Mouse (Mus musculus): Measurements from ENCODE around the gene Prl8a8. TPM values are rescaled to one million over a fixed set of nuclear protein-coding genes. Genes with fewer than 3 reads are reported as not detected.

Gene Prl8a8
- total RNA-seq (2021), result not detected
- long read RNA-seq, experiment 1, result 0 reads
- long read RNA-seq, experiment 2, result 0 reads

DNA sequence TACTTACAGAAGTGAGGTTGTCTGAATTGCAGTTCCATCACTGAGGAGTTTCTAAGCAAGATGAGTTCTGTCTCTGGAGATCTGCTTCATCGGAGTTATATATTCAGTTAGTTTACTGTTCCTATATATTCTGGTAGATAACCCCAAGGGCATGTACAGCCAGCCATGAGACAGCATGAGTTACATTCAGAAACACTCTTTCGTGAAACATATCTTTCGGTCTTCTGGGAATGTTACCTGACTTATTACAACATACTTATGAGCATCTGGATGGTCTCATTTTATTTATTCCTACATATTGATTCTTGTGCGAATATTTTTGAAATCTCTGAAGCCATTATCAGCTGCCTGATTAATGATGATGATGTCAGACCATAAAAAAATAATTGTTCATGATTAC is at the start of gene Prl8a8:
Prl8a8 (minus strand) TSS at position 101 of the 400 bp plus-strand sequence.
- no peak for DNase-seq

DNA sequence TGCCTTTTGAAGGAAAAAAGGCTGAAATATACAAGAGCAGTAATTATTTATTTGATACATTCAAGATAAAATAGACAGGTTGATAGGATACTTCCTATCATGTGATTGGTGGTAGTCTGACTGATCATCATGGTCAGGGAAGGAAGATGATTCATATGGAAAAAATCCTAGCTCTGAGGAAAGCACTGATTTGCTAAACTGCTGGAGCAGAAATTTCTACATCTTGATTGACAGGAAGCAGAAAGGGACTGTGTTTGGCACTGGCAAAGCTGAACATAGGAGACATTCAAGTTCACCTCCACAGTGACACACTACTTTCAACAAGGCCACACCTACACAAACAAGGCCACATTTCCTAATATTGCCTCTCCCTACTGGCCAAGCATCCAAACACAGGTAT is 40.3 kb upstream of the Prl8a8 start:
- no peak for DNase-seq

DNA sequence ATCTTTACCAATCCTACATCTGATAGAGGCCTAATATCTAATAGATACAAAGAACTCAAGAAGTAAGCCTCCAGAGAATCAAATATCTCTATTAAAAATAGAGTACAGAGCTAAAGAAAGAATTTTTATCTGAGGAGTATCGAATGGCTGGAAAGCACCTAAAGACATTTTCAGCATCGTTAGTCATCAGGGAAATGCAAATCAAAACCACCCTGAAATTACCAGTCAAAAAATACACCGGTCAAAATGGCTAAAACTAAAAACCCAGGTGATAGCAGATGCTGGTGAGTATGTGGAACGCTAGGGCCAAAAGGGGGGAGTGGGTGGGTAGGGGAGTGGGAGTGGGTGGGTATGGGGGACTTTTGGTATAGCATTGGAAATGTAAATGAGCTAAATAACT is 10.1 kb upstream of the Prl8a8 start:
- DNase-seq, result no peak

DNA sequence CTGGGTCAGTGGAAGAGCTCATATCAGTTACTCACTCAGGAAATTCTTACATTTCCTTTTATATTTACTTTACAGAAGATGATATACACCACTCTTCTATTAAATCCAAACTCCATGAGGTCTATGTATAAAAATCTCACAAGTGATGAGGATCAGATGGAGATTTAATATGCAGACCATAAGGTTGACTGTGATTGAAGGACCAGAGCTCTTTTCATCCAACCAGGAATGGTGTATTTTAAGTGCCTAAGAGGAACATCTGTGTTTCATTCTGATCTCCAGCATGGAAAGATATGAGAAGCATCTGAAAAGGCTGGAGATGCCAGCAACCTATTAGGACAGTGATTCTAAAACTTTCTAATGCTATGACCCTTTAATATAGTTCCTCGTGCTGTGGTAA is 5.4 kb downstream of the Prl8a8 start:
- DNase-seq, result no peak

Other genes starting within 250 kb of the Prl8a8 start
- not detected for gene Prl6a1, start 200.6 kb downstream of the Prl8a8 start, total RNA-seq (2021)
- not detected for gene Prl8a2, start 167.5 kb downstream of the Prl8a8 start, total RNA-seq (2021)
- not detected for gene Prl2b1, start 122.4 kb downstream of the Prl8a8 start, total RNA-seq (2021)
- not detected for gene Prl8a6, start 74.5 kb downstream of the Prl8a8 start, total RNA-seq (2021)
- gene Prl8a9, start 51.4 kb upstream of the Prl8a8 start, total RNA-seq (2021), result not detected
- gene Prl8a1, start 69.0 kb upstream of the Prl8a8 start, total RNA-seq (2021), result not detected
- gene Prl7b1, start 97.4 kb upstream of the Prl8a8 start, total RNA-seq (2021), result not detected
- gene Prl7a1, start 129.3 kb upstream of the Prl8a8 start, total RNA-seq (2021), result not detected
- not detected for gene Prl7a2, start 154.8 kb upstream of the Prl8a8 start, total RNA-seq (2021)
- gene Prl7d1, start 203.5 kb upstream of the Prl8a8 start, total RNA-seq (2021), result not detected

Data from gastrocnemius, postnatal 25 days (tissue).